Mouse (Mus musculus): ENCODE results near the gene Dgkz. TPM values are rescaled to one million over a fixed set of nuclear protein-coding genes. Genes with fewer than 3 reads are reported as not detected.

Gene Dgkz
- polyA plus RNA-seq, 1 experiment from 2014 or later: 26.1 TPM

DNA sequence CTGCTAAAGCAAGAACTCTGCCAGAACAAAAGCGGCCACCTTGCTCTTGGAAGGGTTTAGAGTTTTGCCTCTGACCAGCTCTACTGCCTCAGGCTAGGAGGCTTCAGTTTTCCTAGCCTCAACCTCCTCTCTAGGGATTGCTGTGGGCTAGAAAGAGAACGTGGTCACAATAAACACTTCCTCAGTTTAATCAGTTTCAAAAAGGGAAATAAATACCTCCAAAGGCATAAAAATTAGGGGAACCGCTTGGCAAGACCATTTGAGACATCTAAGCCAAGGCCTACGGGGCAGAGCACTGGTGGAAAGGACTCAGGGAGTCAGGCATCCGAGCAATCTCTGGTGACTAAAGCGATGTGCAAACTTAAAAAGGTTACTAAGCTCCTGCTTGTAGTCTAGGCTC, 19.8 kb downstream of the Dgkz start:
- Histone ChIP-seq H3K9me3 (no peaks in the 10 kb centered on the region), H3K4me1 (peaks cover 15% of the 10 kb centered on the region; the same call in 1 of the 2 replicates), H3K9ac (replicated peaks) (no peak overlapping the region), H3K27me3 (no peaks in the 10 kb centered on the region), H3K36me3 (no peaks in the 10 kb centered on the region), H3K4me2 (replicated peaks) (no peak overlapping the region), H3K4me3 (no peak overlapping the region), H3K27ac (replicated peaks) (no peak overlapping the region)
- ATAC-seq (ENCODE audit: low FRiP score, low read depth): no peak
- 86% methylated on average over 6 of the region's 6 CpGs for WGBS

DNA sequence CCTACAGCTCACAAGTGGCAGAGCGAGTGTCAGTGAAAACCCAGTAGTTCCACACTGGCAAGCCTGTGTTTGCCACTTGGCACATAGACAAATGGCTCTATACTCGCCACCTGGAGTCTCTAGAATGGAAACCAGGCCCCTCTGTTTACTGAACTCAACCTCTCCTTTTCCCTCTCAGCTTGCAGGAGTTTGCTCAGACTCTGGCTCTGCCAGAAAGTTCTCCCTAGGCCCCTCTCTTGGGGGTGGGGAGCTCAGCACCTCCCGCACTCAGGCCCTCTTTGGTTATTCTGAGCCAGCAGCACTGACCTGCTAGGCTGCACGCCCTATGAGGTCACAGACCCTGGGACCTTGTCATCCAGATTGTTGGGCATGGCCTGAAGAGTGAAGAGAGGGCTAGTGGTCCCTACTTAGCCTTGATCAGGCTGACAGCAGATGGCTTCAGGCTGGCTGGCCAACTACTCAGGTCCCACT, 20.5 kb downstream of the Dgkz start:
- no peaks in the 10 kb centered on the region for H3K9me3 ChIP-seq
- WGBS: 94% methylated on average over 4 of the region's 4 CpGs
- H3K4me2 ChIP-seq (replicated peaks): no peak overlapping the region
- no peak overlapping the region for H3K9ac ChIP-seq (replicated peaks)
- no peaks in the 10 kb centered on the region for H3K36me3 ChIP-seq
- ATAC-seq (ENCODE audit: low FRiP score, low read depth): no peak
- H3K27ac ChIP-seq (replicated peaks): no peak overlapping the region
- no peak overlapping the region for H3K4me3 ChIP-seq
- peaks cover 21% of the 10 kb centered on the region for H3K4me1 ChIP-seq
- no peaks in the 10 kb centered on the region for H3K27me3 ChIP-seq

DNA sequence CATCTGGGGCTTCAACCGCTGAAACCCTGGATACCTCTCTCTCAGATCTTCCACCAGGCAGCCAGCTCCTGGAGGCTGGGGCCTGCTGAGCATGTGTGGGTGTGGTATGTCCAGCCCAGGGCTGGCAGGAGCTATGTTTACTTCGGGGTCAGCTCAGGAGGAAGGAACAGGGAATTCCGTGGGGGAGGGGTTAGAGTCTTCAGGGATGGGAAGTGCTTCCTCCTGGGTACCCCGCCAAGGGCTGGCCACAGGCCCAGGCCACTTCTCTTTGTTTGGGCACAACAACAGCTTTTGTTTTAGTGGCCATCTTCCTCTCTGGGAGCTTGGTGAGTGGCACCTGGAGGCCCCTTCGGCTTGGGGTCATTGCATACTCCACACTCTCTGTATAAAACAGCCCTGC, 21.8 kb downstream of the Dgkz start:
- Histone ChIP-seq H3K36me3 (no peaks in the 10 kb centered on the region), H3K4me2 (replicated peaks) (no peak overlapping the region), H3K9ac (replicated peaks) (no peak overlapping the region), H3K27me3 (no peaks in the 10 kb centered on the region), H3K27ac (replicated peaks) (no peak overlapping the region), H3K4me3 (no peak overlapping the region), H3K9me3 (no peaks in the 10 kb centered on the region), H3K4me1 (peaks cover 29% of the 10 kb centered on the region)
- no peak for ATAC-seq (ENCODE audit: low FRiP score, low read depth)
- 34% methylated on average over 5 of the region's 5 CpGs for WGBS

DNA sequence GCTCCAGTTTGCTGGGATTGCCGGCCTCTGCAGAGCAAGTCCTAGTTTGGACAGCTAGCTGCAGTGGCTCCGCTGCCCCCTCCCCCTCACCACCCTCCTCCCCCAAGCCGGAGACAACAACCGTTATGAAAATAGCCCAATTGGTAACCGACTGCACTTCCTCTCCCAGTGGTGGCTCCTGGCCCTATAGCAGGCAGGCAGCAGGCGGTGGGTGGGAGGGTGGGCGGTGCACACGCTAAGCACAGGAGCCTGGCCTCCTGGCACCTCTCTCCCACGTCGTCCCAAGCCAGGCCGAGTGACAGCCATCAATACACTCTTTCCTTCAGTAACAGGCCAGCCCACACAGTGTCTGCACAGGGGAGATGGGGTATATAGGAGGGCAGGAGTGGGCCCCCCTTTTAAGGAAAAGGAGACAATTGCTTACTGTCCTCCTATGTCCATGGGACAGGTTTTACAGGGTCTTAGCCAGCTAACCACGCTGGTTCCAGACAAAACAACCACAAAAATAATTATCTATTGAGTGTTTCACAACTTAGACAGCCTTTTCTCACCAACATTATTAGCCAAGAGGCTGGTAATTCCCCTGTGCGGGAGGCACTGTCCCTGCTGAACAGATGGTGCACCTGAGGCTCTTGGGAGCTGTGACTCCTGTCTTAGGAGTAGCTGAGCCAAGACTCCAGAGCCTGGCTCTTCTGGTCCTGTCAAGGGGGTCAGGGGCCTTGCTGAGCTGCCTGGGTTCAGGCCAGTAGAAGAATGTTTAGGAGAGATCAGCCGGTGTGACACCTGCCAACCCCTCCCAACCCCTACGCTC, 25.2 kb downstream of the Dgkz start:
- ATAC-seq (ENCODE audit: low FRiP score, low read depth): peak; percentile 52; the same call in 1 of the 2 replicates
- H3K9ac ChIP-seq (replicated peaks): peak overlapping the region; percentile 26; the same call in 1 of the 2 replicates
- H3K4me2 ChIP-seq (replicated peaks): peak overlapping the region; percentile 28
- peak overlapping the region; percentile 10 for H3K27ac ChIP-seq (replicated peaks)
- 19% methylated on average over 15 of the region's 15 CpGs for WGBS
- no peaks in the 10 kb centered on the region; the same call in 1 of the 2 replicates for H3K27me3 ChIP-seq
- no peak overlapping the region for H3K4me3 ChIP-seq
- H3K9me3 ChIP-seq: no peaks in the 10 kb centered on the region
- no peaks in the 10 kb centered on the region for H3K36me3 ChIP-seq
- H3K4me1 ChIP-seq: peaks cover 39% of the 10 kb centered on the region

DNA sequence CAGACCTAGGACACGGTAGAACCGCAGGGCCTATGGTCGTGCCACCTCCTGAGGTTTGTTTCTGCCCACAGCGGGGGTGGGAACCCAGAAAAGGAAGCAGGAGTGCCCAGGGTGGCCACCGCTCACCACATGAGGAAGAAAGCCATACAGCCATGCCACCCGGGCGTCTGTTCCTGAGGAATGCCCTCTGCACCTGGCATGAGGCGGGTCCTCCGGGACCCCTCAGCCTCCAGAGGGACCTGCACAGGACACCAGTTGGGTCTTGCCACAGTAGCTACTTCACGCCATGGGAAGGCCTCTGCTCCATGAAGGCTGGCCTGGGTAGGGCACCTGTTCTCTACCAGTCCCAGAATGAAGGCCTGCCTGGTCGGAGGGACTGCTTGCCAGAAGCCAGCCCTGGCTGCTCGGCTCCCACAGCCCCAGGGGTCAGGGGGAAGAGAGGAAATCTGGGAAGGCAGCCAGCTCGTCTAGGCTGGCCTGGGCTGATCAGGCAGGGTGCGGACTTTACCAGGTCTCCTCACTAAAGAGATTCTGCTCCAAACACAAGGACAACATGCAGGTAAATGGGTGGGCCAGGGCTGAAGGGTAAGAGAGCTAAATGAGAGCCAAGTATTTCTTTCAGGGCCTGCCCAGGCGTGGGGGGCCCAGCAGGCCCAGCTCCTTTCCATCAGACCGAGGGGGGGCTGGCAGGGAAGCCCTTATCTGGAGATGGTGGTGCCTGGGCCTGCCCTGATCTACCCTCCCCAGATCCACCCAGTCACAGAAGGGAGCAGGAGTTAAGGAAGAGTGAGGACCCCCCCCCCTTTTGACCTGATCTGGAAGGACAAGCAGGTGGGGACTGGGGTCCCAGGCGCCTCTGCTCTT, 26.0 kb downstream of the Dgkz start:
- Histone ChIP-seq H3K4me2 (replicated peaks) (peak overlapping the region; percentile 28), H3K27me3 (no peaks in the 10 kb centered on the region; the same call in 1 of the 2 replicates), H3K4me1 (peaks cover 40% of the 10 kb centered on the region), H3K9ac (replicated peaks) (peak overlapping the region; percentile 26; the same call in 1 of the 2 replicates), H3K27ac (replicated peaks) (0 out of 2 replicates have a peak overlapping the region, but pooled peaks have one; percentile 10), H3K4me3 (no peak overlapping the region), H3K9me3 (no peaks in the 10 kb centered on the region), H3K36me3 (no peaks in the 10 kb centered on the region)
- 72% methylated on average over 17 of the region's 17 CpGs for WGBS
- ATAC-seq (ENCODE audit: low FRiP score, low read depth): peak; percentile 45

DNA sequence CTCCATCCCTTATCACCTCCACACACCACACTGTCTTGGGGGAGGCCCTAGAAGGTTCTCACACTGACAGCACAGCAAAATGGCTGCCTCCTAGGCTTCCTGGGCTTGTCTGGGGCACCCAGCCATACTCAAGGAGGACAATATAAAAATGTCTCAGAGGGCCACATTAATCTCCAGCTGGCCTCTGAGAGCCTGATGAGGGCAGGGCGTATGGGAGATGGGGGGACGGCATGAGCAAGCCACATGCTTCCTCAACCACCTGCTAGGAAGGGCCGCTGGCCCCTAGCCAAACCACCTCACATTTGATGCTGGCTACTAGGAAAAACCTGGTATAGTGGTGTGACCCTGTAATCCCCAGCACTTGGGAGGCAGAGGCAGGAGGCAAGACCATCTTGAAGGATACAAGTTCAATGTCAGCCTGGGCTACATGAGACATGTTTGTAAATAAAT, 26.8 kb downstream of the Dgkz start:
- WGBS: 81% methylated on average over 3 of the region's 3 CpGs
- ATAC-seq (ENCODE audit: low FRiP score, low read depth): no peak
- Histone ChIP-seq H3K36me3 (no peaks in the 10 kb centered on the region), H3K27ac (replicated peaks) (0 out of 2 replicates have a peak overlapping the region, but pooled peaks have one; percentile 10), H3K4me3 (no peak overlapping the region), H3K9me3 (no peaks in the 10 kb centered on the region), H3K27me3 (no peaks in the 10 kb centered on the region; the same call in 1 of the 2 replicates), H3K4me2 (replicated peaks) (no peak overlapping the region), H3K9ac (replicated peaks) (no peak overlapping the region), H3K4me1 (peaks cover 47% of the 10 kb centered on the region)

DNA sequence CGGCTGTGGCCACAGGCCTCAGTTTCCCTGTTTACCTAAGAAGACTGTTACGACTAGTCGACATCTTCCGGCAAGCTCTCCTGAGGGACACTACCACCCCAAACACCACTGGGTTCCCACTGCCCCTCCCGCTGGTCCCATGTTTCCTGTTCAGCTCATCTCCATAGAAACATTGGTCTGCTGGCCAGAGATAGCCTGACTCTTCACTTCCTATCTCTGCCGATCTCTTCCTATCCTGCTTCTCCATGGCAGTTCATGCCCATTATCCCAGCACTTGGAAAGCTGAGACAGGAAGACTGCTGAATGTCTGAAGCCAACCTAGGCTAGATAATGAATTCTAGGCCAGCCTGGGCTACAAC, 27.5 kb downstream of the Dgkz start:
- peak overlapping the region; percentile 27 for H3K27ac ChIP-seq (replicated peaks)
- no peaks in the 10 kb centered on the region for H3K9me3 ChIP-seq
- 73% methylated on average over 6 of the region's 6 CpGs for WGBS
- ATAC-seq (ENCODE audit: low FRiP score, low read depth): no peak
- no peak overlapping the region for H3K4me3 ChIP-seq
- peaks cover 47% of the 10 kb centered on the region for H3K4me1 ChIP-seq
- no peak overlapping the region for H3K4me2 ChIP-seq (replicated peaks)
- no peak overlapping the region for H3K9ac ChIP-seq (replicated peaks)
- H3K36me3 ChIP-seq: no peaks in the 10 kb centered on the region
- H3K27me3 ChIP-seq: no peaks in the 10 kb centered on the region; the same call in 1 of the 2 replicates

DNA sequence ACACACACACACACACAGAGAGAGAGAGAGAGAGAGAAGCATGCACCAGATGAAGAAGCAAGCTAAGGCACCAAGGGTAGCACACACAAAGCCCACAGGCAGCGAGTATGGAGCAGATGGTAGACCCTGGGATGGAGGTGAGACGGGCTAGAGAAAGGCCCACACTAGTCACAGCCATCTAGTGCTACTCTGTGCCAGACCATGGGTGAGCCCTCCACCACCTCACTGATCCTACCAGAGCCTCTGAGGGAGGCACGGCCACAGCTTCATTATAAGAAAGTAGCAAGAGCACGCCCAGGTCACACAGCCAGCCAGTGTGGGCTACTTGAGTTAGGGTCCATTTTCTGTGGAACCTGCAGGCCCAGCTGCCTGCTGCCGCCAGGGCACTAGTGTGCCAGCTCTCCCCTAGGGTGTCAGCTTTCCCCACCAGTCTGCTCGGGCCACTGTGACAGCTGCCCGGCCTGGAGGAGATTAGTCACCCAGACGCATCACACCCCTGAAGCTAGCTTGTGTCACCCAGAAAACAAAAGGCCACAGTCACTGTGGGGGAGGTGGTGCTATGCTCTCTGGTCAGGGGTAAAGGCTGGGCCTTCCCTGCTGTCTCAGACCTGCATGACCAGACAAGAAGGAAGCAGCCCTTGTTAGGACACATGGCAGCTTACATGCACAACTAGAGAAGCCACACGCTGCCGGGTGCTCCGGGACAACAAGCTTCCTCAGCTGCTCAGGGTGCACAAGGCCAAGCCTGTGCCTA, 28.1 kb downstream of the Dgkz start:
- Histone ChIP-seq H3K4me2 (replicated peaks) (no peak overlapping the region), H3K27me3 (no peaks in the 10 kb centered on the region; the same call in 1 of the 2 replicates), H3K4me3 (no peak overlapping the region), H3K27ac (replicated peaks) (peak overlapping the region; percentile 27), H3K4me1 (peaks cover 47% of the 10 kb centered on the region), H3K9me3 (no peaks in the 10 kb centered on the region), H3K36me3 (no peaks in the 10 kb centered on the region), H3K9ac (replicated peaks) (no peak overlapping the region)
- WGBS: 51% methylated on average over 11 of the region's 11 CpGs
- ATAC-seq (ENCODE audit: low FRiP score, low read depth): no peak

DNA sequence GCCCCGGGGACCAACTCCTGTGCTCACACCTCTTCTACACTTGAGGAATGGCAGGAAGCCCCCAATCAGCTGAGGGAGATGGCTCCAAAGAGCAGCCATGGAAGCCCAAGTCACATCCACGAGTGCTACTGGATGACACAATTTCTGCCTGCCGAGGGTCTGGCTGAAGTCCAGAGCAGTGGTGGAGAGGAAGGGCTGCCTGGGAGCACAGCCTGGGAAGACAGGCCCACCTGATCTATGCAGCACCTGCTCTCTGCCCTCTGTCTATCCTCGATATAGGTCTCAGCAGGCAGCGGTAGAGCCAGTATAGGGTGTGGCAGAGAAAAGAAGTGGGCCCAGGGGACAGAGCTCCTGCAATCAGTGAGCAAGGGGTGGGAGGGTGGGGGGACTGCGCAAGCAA, 28.8 kb downstream of the Dgkz start:
- no peaks in the 10 kb centered on the region for H3K9me3 ChIP-seq
- no peak for ATAC-seq (ENCODE audit: low FRiP score, low read depth)
- H3K27ac ChIP-seq (replicated peaks): no peak overlapping the region
- no peaks in the 10 kb centered on the region for H3K36me3 ChIP-seq
- H3K4me3 ChIP-seq: no peak overlapping the region
- no peak overlapping the region for H3K4me2 ChIP-seq (replicated peaks)
- H3K9ac ChIP-seq (replicated peaks): no peak overlapping the region
- WGBS: 79% methylated on average over 6 of the region's 6 CpGs
- H3K4me1 ChIP-seq: peaks cover 47% of the 10 kb centered on the region
- no peaks in the 10 kb centered on the region; the same call in 1 of the 2 replicates for H3K27me3 ChIP-seq

DNA sequence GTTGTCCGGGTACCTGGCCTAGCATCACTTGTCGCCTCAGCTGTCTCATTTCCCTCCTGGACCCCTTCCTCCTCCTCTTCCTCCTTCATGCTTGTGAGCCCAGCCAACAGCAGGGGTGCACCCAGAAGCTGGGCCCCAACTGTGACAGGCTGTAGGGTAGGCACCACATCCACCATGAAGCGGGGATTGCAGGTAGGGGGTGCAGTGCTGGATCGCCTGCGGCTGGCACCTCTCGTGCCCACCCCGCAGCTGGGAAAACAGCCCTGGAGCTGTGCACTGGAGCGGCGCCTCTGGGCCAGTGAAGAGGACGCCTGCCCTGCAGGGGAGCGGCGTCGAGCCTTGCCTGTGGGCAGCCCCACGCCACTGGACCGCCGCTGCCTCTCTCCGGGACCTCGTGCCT, 30.2 kb downstream of the Dgkz start, which contains the start of gene Gm9821:
TSS of gene Gm9821 (plus strand) at position 221 of the 400 bp plus-strand sequence.
- Histone ChIP-seq H3K4me3 (no peak within 1 kb of the TSS), H3K36me3 (0 out of 2 replicates have a peak, but pooled peaks cover 3% of the 10 kb centered on the region), H3K27me3 (no peaks in the 10 kb centered on the region; the same call in 1 of the 2 replicates), H3K9ac (replicated peaks) (no peak within 1 kb of the TSS), H3K9me3 (no peaks in the 10 kb centered on the region), H3K27ac (replicated peaks) (no peak within 1 kb of the TSS), H3K4me1 (peaks cover 44% of the 10 kb centered on the region), H3K4me2 (replicated peaks) (no peak within 1 kb of the TSS)
- WGBS: 88% methylated on average over 18 of the region's 18 CpGs
- no peak for ATAC-seq (ENCODE audit: low FRiP score, low read depth)
